ENCODE assay signal across 28 mouse cellular contexts in the genomic region with DNA sequence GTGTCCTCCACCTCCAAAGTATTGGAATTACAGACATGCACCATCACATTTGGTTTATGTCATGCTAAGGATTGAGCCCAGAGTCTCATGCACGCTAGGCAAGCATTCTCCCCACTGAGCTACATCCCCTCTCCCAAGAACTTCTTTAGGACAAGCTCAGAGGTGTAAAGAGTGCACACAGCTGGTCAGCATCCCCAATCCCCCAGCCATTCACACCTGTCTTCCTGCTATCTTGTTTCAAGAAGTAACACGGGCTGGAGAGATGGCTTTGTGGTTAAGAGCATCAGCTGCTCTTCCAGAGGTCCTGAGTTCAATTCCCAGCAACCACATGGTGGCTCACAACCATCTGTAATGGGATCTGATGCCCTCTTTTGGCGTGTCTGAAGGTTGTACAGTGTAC. TPM values are rescaled to one million over a fixed set of nuclear protein-coding genes. Genes with fewer than 3 reads are reported as not detected.
"Had no signal": no experiment of that assay in that cellular context is flagged by ENCODE, and none has a peak within 500 bp of the region (broad histone marks: within the 10 kb centered on the region; RNA-seq: fewer than 3 reads in every experiment).

No protein-coding gene starts in this region.

- H3K27ac ChIP-seq: embryonic facial prominence, embryonic 10.5 days; embryonic facial prominence, embryonic 12.5 days; embryonic facial prominence, embryonic 13.5 days; embryonic facial prominence, embryonic 15.5 days; forebrain, embryonic 10.5 days; forebrain, embryonic 12.5 days; forebrain, embryonic 13.5 days; forebrain, embryonic 15.5 days; gastrocnemius, adult 2 months; heart, adult 2 months had no signal

- H3K9ac ChIP-seq: embryonic facial prominence, embryonic 12.5 days; embryonic facial prominence, embryonic 13.5 days; embryonic facial prominence, embryonic 15.5 days; forebrain, embryonic 12.5 days; forebrain, embryonic 13.5 days; forebrain, embryonic 15.5 days; forebrain, postnatal 0 days had no signal

- H3K9me3 ChIP-seq: embryonic facial prominence, embryonic 10.5 days; embryonic facial prominence, embryonic 12.5 days; embryonic facial prominence, embryonic 13.5 days; embryonic facial prominence, embryonic 15.5 days; forebrain, embryonic 10.5 days; forebrain, embryonic 12.5 days; forebrain, embryonic 13.5 days; forebrain, embryonic 15.5 days had no signal

- H3K27me3 ChIP-seq: embryonic facial prominence, embryonic 12.5 days; embryonic facial prominence, embryonic 13.5 days; embryonic facial prominence, embryonic 15.5 days; forebrain, embryonic 13.5 days; forebrain, embryonic 15.5 days had no signal

- H3K4me3 ChIP-seq: embryonic facial prominence, embryonic 10.5 days; embryonic facial prominence, embryonic 12.5 days; embryonic facial prominence, embryonic 13.5 days; embryonic facial prominence, embryonic 15.5 days; erythroblast, embryonic 14.5 days; forebrain, embryonic 10.5 days; forebrain, embryonic 12.5 days; forebrain, embryonic 13.5 days; forebrain, embryonic 15.5 days; gastrocnemius, adult 2 months; heart, adult 2 months had no signal

- ATAC-seq: forebrain, embryonic 13.5 days; forebrain, embryonic 14.5 days; forebrain, embryonic 15.5 days; forebrain, embryonic 16.5 days; forebrain, postnatal 0 days had no signal

- H3K4me2 ChIP-seq: embryonic facial prominence, embryonic 12.5 days; embryonic facial prominence, embryonic 13.5 days; embryonic facial prominence, embryonic 15.5 days; forebrain, embryonic 12.5 days; forebrain, embryonic 13.5 days; forebrain, embryonic 15.5 days had no signal

- H3K4me1 ChIP-seq: embryonic facial prominence, embryonic 12.5 days; forebrain, embryonic 15.5 days had no signal

- H3K36me3 ChIP-seq: embryonic facial prominence, embryonic 10.5 days; embryonic facial prominence, embryonic 12.5 days; embryonic facial prominence, embryonic 13.5 days; embryonic facial prominence, embryonic 15.5 days; forebrain, embryonic 10.5 days; forebrain, embryonic 12.5 days; forebrain, embryonic 15.5 days had no signal

- DNase-seq: cerebellum, adult 8-10 months; cerebellum, adult 9-10 months; cerebellum, adult 9-11 months; cerebellum, postnatal 10 days; cerebellum, postnatal 14 days; cerebellum, postnatal 25 days; cerebellum, postnatal 36 days; embryo, embryonic 11 days; forebrain, postnatal 0 days; gastrocnemius, adult 2 months; gastrocnemius, postnatal 10 days; gastrocnemius, postnatal 14 days; gastrocnemius, postnatal 25 days; gastrocnemius, postnatal 36 days; heart, adult 11 months; heart, adult 18-20 months; heart, adult 2 months had no signal

RNA-seq across cellular contexts. Expression of a gene that starts 44.7 kb away (rescaled TPM):
- polyA plus RNA-seq: erythroblast, embryonic 14.5 days had no signal
